8 mouse cellular contexts compared by ENCODE assay signal in the genomic region with DNA sequence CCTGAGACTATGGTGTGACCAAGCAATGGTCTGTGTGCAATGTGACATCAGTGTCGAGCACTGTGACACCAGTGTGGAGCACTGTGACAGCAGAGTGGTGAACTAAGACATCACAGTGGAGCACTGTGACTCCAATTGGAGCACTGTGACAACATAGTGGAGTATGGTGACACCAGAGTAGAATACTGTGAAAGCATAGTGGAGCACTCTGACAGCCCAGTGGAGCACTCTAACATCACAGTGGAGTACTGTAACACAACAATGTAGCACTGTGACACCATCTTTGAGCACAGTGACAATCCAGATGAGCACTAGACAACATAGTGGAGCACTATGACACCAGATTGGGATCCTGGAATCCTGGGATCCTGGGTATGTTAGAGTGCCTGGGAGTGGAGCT.
DNase-seq lines count a peak whose midpoint lies in the region; ATAC-seq and TF ChIP-seq lines count a peak whose summit lies in the region.

No protein-coding gene starts in this region.

- 0 out of 2 replicates have a peak, but pooled peaks cover 2% of the 10 kb centered on the region for H3K4me1 ChIP-seq in hindbrain, embryonic 11.5 days (replicated peaks; ENCODE audit: control insufficient read depth, insufficient read depth, low read length)
- no peaks in the 10 kb centered on the region for H3K4me1 ChIP-seq in midbrain, postnatal 0 days (ENCODE audit: insufficient read depth, low read length)

- no peaks in the 10 kb centered on the region for H3K27me3 ChIP-seq in hindbrain, embryonic 11.5 days (ENCODE audit: control insufficient read depth, insufficient read depth, low read length)
- no peaks in the 10 kb centered on the region for H3K27me3 ChIP-seq in midbrain, postnatal 0 days (ENCODE audit: insufficient read depth, low read length)

- no peak overlapping the region for H3K27ac ChIP-seq in hindbrain, embryonic 11.5 days (ENCODE audit: low read depth, low read length)
- no peak overlapping the region for H3K27ac ChIP-seq in midbrain, postnatal 0 days (ENCODE audit: low read depth, low read length)

- ATAC-seq in hindbrain, embryonic 11.5 days (ENCODE audit: low FRiP score) = peak; percentile 59; the same call in 1 of the 2 replicates
- ATAC-seq in midbrain, postnatal 0 days (ENCODE audit: low FRiP score) = peak; percentile 31; the same call in 1 of the 2 replicates

- H3K36me3 ChIP-seq in hindbrain, embryonic 11.5 days (ENCODE audit: control insufficient read depth, insufficient read depth, low read length) = no peaks in the 10 kb centered on the region
- no peaks in the 10 kb centered on the region for H3K36me3 ChIP-seq in midbrain, postnatal 0 days (ENCODE audit: insufficient read depth, low read length)

- no peak for TF ChIP-seq CTCF in midbrain, postnatal 0 days (IDR thresholded peaks at IDR 0.05)

- 95% methylated on average over 1 of the region's 1 CpGs for WGBS in hindbrain, embryonic 11.5 days
- 80% methylated on average over 1 of the region's 1 CpGs for WGBS in midbrain, postnatal 0 days

- peaks cover 5% of the 10 kb centered on the region for H3K9me3 ChIP-seq in hindbrain, embryonic 11.5 days (ENCODE audit: control insufficient read depth, low read length)
- H3K9me3 ChIP-seq in midbrain, postnatal 0 days (ENCODE audit: low read length) = 0 out of 2 replicates have a peak, but pooled peaks cover 5% of the 10 kb centered on the region

- H3K4me2 ChIP-seq in hindbrain, embryonic 11.5 days (replicated peaks; ENCODE audit: low read depth, low read length) = no peak overlapping the region
- H3K4me2 ChIP-seq in midbrain, postnatal 0 days (ENCODE audit: low read depth, low read length, poor library complexity, severe bottlenecking) = no peak overlapping the region

- H3K9ac ChIP-seq in hindbrain, embryonic 11.5 days (ENCODE audit: low read depth, low read length) = no peak overlapping the region
- no peak overlapping the region for H3K9ac ChIP-seq in midbrain, postnatal 0 days (replicated peaks; ENCODE audit: low read length, poor library complexity, severe bottlenecking)

- H3K4me3 ChIP-seq in hindbrain, embryonic 11.5 days (ENCODE audit: low read depth, low read length) = no peak overlapping the region
- H3K4me3 ChIP-seq in midbrain, postnatal 0 days (ENCODE audit: low read depth, low read length) = no peak overlapping the region

- peak; percentile 10 for DNase-seq in embryo, embryonic 10 days (ENCODE audit: low spot score)
- no peak for DNase-seq in embryo, embryonic 10.5 days (ENCODE audit: low spot score)
- peak; percentile 4 to 10 for DNase-seq in spleen, postnatal 10 days (ENCODE audit: low spot score in 2 of 2)
- DNase-seq in spleen, adult 18-20 months = no peak
- peak; percentile 1 for DNase-seq in hindbrain, embryonic 11.5 days (ENCODE audit: low spot score)
- DNase-seq in midbrain, postnatal 0 days (ENCODE audit: low spot score) = peak; percentile 3
- no peak for DNase-seq in cerebellum, adult 11-12 months
- no peak for DNase-seq in right cerebral cortex, adult 2 months (ENCODE audit: low spot score in 2 of 2)

Comparison
In these comparisons a context has a peak if more than half of its experiments do, and no peak if none do; other contexts are left out.
1. DNase-seq: peak in embryo, embryonic 10 days (single experiment), spleen, postnatal 10 days (2 of 2), hindbrain, embryonic 11.5 days (single experiment) and midbrain, postnatal 0 days (single experiment); none in embryo, embryonic 10.5 days (single experiment), spleen, adult 18-20 months (0 of 2), cerebellum, adult 11-12 months (single experiment) and right cerebral cortex, adult 2 months (0 of 2).